In the genomic region with DNA sequence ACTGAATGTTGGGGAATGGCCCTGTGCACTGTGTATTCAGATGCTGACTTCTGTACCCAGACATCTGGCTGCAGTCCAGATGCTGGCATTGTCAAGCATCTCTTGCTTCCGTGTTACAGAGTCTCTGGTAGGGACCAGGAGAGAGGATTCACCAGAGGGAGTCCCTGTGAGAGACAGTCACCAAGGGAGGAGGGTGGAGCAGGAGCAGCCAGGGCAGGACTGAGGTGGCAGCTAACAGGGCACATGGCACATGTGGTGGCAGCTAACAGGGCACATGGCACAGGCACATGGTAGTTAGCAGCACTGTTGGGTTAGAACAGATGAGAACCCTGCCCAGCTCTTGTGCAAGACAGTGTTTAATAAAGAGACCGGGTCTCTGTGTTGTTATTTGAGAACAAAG, we compare ENCODE assay signal across 20 mouse cellular contexts.
"Had no signal": no experiment of that assay in that cellular context is flagged by ENCODE, and none has a peak within 500 bp of the region (broad histone marks: within the 10 kb centered on the region; RNA-seq: fewer than 3 reads in every experiment).

No protein-coding gene starts in this region.

- H3K27ac ChIP-seq: limb, embryonic 12.5 days; limb, embryonic 15.5 days; liver, embryonic 12.5 days; liver, embryonic 15.5 days; macrophage; midbrain, embryonic 13.5 days; neural tube, embryonic 13.5 days; stomach, embryonic 15.5 days had no signal

- H3K27me3 ChIP-seq: limb, embryonic 12.5 days; limb, embryonic 15.5 days; liver, embryonic 12.5 days; liver, embryonic 15.5 days; midbrain, embryonic 13.5 days; neural tube, embryonic 13.5 days; stomach, embryonic 15.5 days had no signal

- H3K4me2 ChIP-seq: limb, embryonic 12.5 days; limb, embryonic 15.5 days; liver, embryonic 12.5 days; liver, embryonic 15.5 days; midbrain, embryonic 13.5 days; neural tube, embryonic 13.5 days; stomach, embryonic 15.5 days had no signal

- H3K4me1 ChIP-seq: limb, embryonic 12.5 days; limb, embryonic 15.5 days; liver, embryonic 12.5 days; liver, embryonic 15.5 days; stomach, embryonic 15.5 days had no signal

- DNase-seq: kidney, adult 18-20 months; kidney, adult 9 months; kidney, postnatal 14 days; kidney, postnatal 4 days; left cerebral cortex, postnatal 4 days; lung, adult 18-20 months; retina, postnatal 1 day; right cerebral cortex, postnatal 25 days; spleen, adult 18-20 months; thymus, postnatal 36 days had no signal

- H3K9me3 ChIP-seq: limb, embryonic 15.5 days; liver, embryonic 12.5 days; liver, embryonic 15.5 days; midbrain, embryonic 13.5 days; neural tube, embryonic 13.5 days; stomach, embryonic 15.5 days had no signal

- H3K4me3 ChIP-seq: limb, embryonic 12.5 days; limb, embryonic 15.5 days; liver, embryonic 12.5 days; liver, embryonic 15.5 days; midbrain, embryonic 13.5 days; myocyte; neural tube, embryonic 13.5 days; stomach, embryonic 15.5 days had no signal

- H3K36me3 ChIP-seq: limb, embryonic 12.5 days; limb, embryonic 15.5 days; liver, embryonic 12.5 days; liver, embryonic 15.5 days; midbrain, embryonic 13.5 days; neural tube, embryonic 13.5 days; stomach, embryonic 15.5 days had no signal

- ATAC-seq: liver, embryonic 12.5 days; midbrain, embryonic 13.5 days; midbrain, embryonic 16.5 days had no signal

- H3K9ac ChIP-seq: limb, embryonic 12.5 days; limb, embryonic 15.5 days; liver, embryonic 12.5 days; liver, embryonic 15.5 days; midbrain, embryonic 13.5 days; neural tube, embryonic 13.5 days; stomach, embryonic 15.5 days had no signal
